Mouse (Mus musculus): ENCODE results near the gene Lrrc41. TPM values are rescaled to one million over a fixed set of nuclear protein-coding genes. Genes with fewer than 3 reads are reported as not detected.

Lrrc41 gene
- polyA plus RNA-seq, 1 experiment from 2014 or later = 73.7 TPM

- peaks cover 6% of the 10 kb centered on the region for H3K4me1 ChIP-seq (ENCODE audit: control insufficient read depth, insufficient read depth, low read length)
- no peaks in the 10 kb centered on the region for H3K9me3 ChIP-seq (replicated peaks; ENCODE audit: control insufficient read depth, low read length, poor library complexity, severe bottlenecking)
- peak overlapping the region; percentile 54 for H3K4me3 ChIP-seq (ENCODE audit: low read depth, low read length)
- peak overlapping the region; percentile 80 for H3K27ac ChIP-seq (ENCODE audit: low read length)
- H3K4me2 ChIP-seq (ENCODE audit: low read length) = peak overlapping the region; percentile 62
- no peaks in the 10 kb centered on the region for H3K36me3 ChIP-seq (ENCODE audit: control insufficient read depth, insufficient read depth, low read length)
- H3K27me3 ChIP-seq (ENCODE audit: control insufficient read depth, insufficient read depth, low read depth, low read length) = no peaks in the 10 kb centered on the region
- 8% methylated on average over 22 of the region's 22 CpGs for WGBS
- peak overlapping the region; percentile 40; the same call in 1 of the 2 replicates for H3K9ac ChIP-seq (ENCODE audit: low read depth, low read length)
- ATAC-seq = peak; percentile 58
Measured at GRCm38 (mm10) chr4:116052526-116053293, 22.4 kb upstream of the Lrrc41 start.

- peak within 1 kb of the TSS; percentile 80 for H3K27ac ChIP-seq (ENCODE audit: low read length)
- peak; percentile 97 for ATAC-seq
- WGBS = under 1% methylated on average over 35 of the region's 35 CpGs
- H3K4me2 ChIP-seq (ENCODE audit: low read length) = peak within 1 kb of the TSS; percentile 62
- H3K9ac ChIP-seq (ENCODE audit: low read depth, low read length) = peak within 1 kb of the TSS; percentile 62
- no peaks in the 10 kb centered on the region for H3K36me3 ChIP-seq (ENCODE audit: control insufficient read depth, insufficient read depth, low read length)
- H3K27me3 ChIP-seq (ENCODE audit: control insufficient read depth, insufficient read depth, low read depth, low read length) = no peaks in the 10 kb centered on the region
- H3K9me3 ChIP-seq (replicated peaks; ENCODE audit: control insufficient read depth, low read length, poor library complexity, severe bottlenecking) = no peaks in the 10 kb centered on the region
- H3K4me3 ChIP-seq (ENCODE audit: low read depth, low read length) = peak within 1 kb of the TSS; percentile 54
- H3K4me1 ChIP-seq (ENCODE audit: control insufficient read depth, insufficient read depth, low read length) = peaks cover 6% of the 10 kb centered on the region
Measured at GRCm38 (mm10) chr4:116053399-116053961, 21.6 kb upstream of the Lrrc41 start, which contains the start of gene Nsun4. TSS of gene Nsun4 (minus strand) at chr4:116053876.

GRCm38 (mm10) chr4:116057559-116057958 lies 17.5 kb upstream of the Lrrc41 start:
- H3K4me2 ChIP-seq (ENCODE audit: low read length) = no peak overlapping the region
- no peak overlapping the region for H3K9ac ChIP-seq (ENCODE audit: low read depth, low read length)
- no peaks in the 10 kb centered on the region for H3K36me3 ChIP-seq (ENCODE audit: control insufficient read depth, insufficient read depth, low read length)
- H3K4me3 ChIP-seq (ENCODE audit: low read depth, low read length) = no peak overlapping the region
- peaks cover 5% of the 10 kb centered on the region for H3K4me1 ChIP-seq (ENCODE audit: control insufficient read depth, insufficient read depth, low read length)
- H3K9me3 ChIP-seq (replicated peaks; ENCODE audit: control insufficient read depth, low read length, poor library complexity, severe bottlenecking) = no peaks in the 10 kb centered on the region
- no peak overlapping the region for H3K27ac ChIP-seq (ENCODE audit: low read length)
- 7% methylated on average over 1 of the region's 1 CpGs for WGBS
- no peak for ATAC-seq
- no peaks in the 10 kb centered on the region for H3K27me3 ChIP-seq (ENCODE audit: control insufficient read depth, insufficient read depth, low read depth, low read length)

GRCm38 (mm10) chr4:116059012-116059726 lies 15.9 kb upstream of the Lrrc41 start:
- H3K27me3 ChIP-seq (ENCODE audit: control insufficient read depth, insufficient read depth, low read depth, low read length) = no peaks in the 10 kb centered on the region
- no peak overlapping the region for H3K27ac ChIP-seq (ENCODE audit: low read length)
- WGBS = 85% methylated on average over 5 of the region's 5 CpGs
- H3K36me3 ChIP-seq (ENCODE audit: control insufficient read depth, insufficient read depth, low read length) = no peaks in the 10 kb centered on the region
- ATAC-seq = no peak
- no peaks in the 10 kb centered on the region for H3K9me3 ChIP-seq (replicated peaks; ENCODE audit: control insufficient read depth, low read length, poor library complexity, severe bottlenecking)
- no peak overlapping the region for H3K9ac ChIP-seq (ENCODE audit: low read depth, low read length)
- H3K4me3 ChIP-seq (ENCODE audit: low read depth, low read length) = no peak overlapping the region
- H3K4me1 ChIP-seq (ENCODE audit: control insufficient read depth, insufficient read depth, low read length) = no peaks in the 10 kb centered on the region; the same call in none of the 2 replicates
- no peak overlapping the region for H3K4me2 ChIP-seq (ENCODE audit: low read length)

- ATAC-seq = no peak
- Histone ChIP-seq H3K9me3 (replicated peaks; ENCODE audit: control insufficient read depth, low read length, poor library complexity, severe bottlenecking) (no peaks in the 10 kb centered on the region), H3K4me3 (ENCODE audit: low read depth, low read length) (no peak overlapping the region), H3K4me1 (ENCODE audit: control insufficient read depth, insufficient read depth, low read length) (no peaks in the 10 kb centered on the region), H3K27ac (ENCODE audit: low read length) (no peak overlapping the region), H3K9ac (ENCODE audit: low read depth, low read length) (no peak overlapping the region), H3K36me3 (ENCODE audit: control insufficient read depth, insufficient read depth, low read length) (peaks cover 11% of the 10 kb centered on the region), H3K27me3 (ENCODE audit: control insufficient read depth, insufficient read depth, low read depth, low read length) (no peaks in the 10 kb centered on the region), H3K4me2 (ENCODE audit: low read length) (no peak overlapping the region)
- WGBS = 47% methylated on average over 1 of the region's 1 CpGs
Measured at GRCm38 (mm10) chr4:116063855-116064254, 11.2 kb upstream of the Lrrc41 start.

- Histone ChIP-seq H3K27me3 (ENCODE audit: control insufficient read depth, insufficient read depth, low read depth, low read length) (no peaks in the 10 kb centered on the region), H3K4me1 (ENCODE audit: control insufficient read depth, insufficient read depth, low read length) (peaks cover 19% of the 10 kb centered on the region), H3K9ac (ENCODE audit: low read depth, low read length) (no peak overlapping the region), H3K27ac (ENCODE audit: low read length) (no peak overlapping the region), H3K9me3 (replicated peaks; ENCODE audit: control insufficient read depth, low read length, poor library complexity, severe bottlenecking) (no peaks in the 10 kb centered on the region), H3K36me3 (ENCODE audit: control insufficient read depth, insufficient read depth, low read length) (peaks cover 14% of the 10 kb centered on the region), H3K4me2 (ENCODE audit: low read length) (no peak overlapping the region), H3K4me3 (ENCODE audit: low read depth, low read length) (no peak overlapping the region)
- no peak for ATAC-seq
- WGBS = 90% methylated on average over 6 of the region's 6 CpGs
Measured at GRCm38 (mm10) chr4:116070116-116070515, 5.0 kb upstream of the Lrrc41 start.

GRCm38 (mm10) chr4:116073146-116073545 lies 1.9 kb upstream of the Lrrc41 start:
- Histone ChIP-seq H3K4me2 (ENCODE audit: low read length) (peak overlapping the region; percentile 12; the same call in 1 of the 2 replicates), H3K27me3 (ENCODE audit: control insufficient read depth, insufficient read depth, low read depth, low read length) (no peaks in the 10 kb centered on the region), H3K4me1 (ENCODE audit: control insufficient read depth, insufficient read depth, low read length) (peaks cover 32% of the 10 kb centered on the region), H3K9ac (ENCODE audit: low read depth, low read length) (no peak overlapping the region), H3K27ac (ENCODE audit: low read length) (no peak overlapping the region), H3K9me3 (replicated peaks; ENCODE audit: control insufficient read depth, low read length, poor library complexity, severe bottlenecking) (no peaks in the 10 kb centered on the region), H3K4me3 (ENCODE audit: low read depth, low read length) (no peak overlapping the region), H3K36me3 (ENCODE audit: control insufficient read depth, insufficient read depth, low read length) (peaks cover 7% of the 10 kb centered on the region; the same call in 1 of the 2 replicates)
- ATAC-seq = no peak
- WGBS = 59% methylated on average over 4 of the region's 4 CpGs

GRCm38 (mm10) chr4:116074145-116074675 lies 859 bp upstream of the Lrrc41 start:
- 2% methylated on average over 8 of the region's 8 CpGs for WGBS
- Histone ChIP-seq H3K9me3 (replicated peaks; ENCODE audit: control insufficient read depth, low read length, poor library complexity, severe bottlenecking) (no peaks in the 10 kb centered on the region), H3K4me2 (ENCODE audit: low read length) (peak overlapping the region; percentile 97), H3K4me1 (ENCODE audit: control insufficient read depth, insufficient read depth, low read length) (peaks cover 32% of the 10 kb centered on the region), H3K36me3 (ENCODE audit: control insufficient read depth, insufficient read depth, low read length) (no peaks in the 10 kb centered on the region; the same call in 1 of the 2 replicates), H3K4me3 (ENCODE audit: low read depth, low read length) (peak overlapping the region; percentile 99), H3K27me3 (ENCODE audit: control insufficient read depth, insufficient read depth, low read depth, low read length) (no peaks in the 10 kb centered on the region), H3K27ac (ENCODE audit: low read length) (peak overlapping the region; percentile 93), H3K9ac (ENCODE audit: low read depth, low read length) (peak overlapping the region; percentile 99)
- no peak for ATAC-seq

All from midbrain, embryonic 16.5 days (tissue).